Mouse (Mus musculus): ENCODE measurements around the gene Gm20509.

- TF ChIP-seq CTCF (IDR thresholded peaks at IDR 0.05; ENCODE audit: control insufficient read depth, insufficient read depth, low read length) (no peak), POLR2A (IDR thresholded peaks at IDR 0.05; ENCODE audit: borderline replicate concordance, control insufficient read depth, low read depth, low read length) (no peak)
These were observed 25.2 kb downstream of the Gm20509 start for GRCm38 (mm10) chr9:73127457-73127856.

Measured in bone marrow, adult 2 months (tissue).